Mouse (Mus musculus): ENCODE results near the gene Nid1.
"Not testable (repeated sequence)": the region's sequence is repeated elsewhere in the genome, so short reads cannot be mapped to it uniquely, and the experiment has no call there.

- TF ChIP-seq CTCF (IDR thresholded peaks at IDR 0.05; ENCODE audit: low read depth); EP300 (optimal IDR thresholded peaks at IDR 0.05): not testable (repeated sequence)
Observed at GRCm38 (mm10) chr13:13467249-13467648, 29.9 kb downstream of the Nid1 start.

All from stomach, postnatal 0 days (tissue).